18 mouse cellular contexts compared by ENCODE assay signal in genomic region chr10:116930936-116931335, GRCm38 (mm10). TPM values are rescaled to one million over a fixed set of nuclear protein-coding genes. Genes with fewer than 3 reads are reported as not detected.
DNase-seq lines count a peak whose midpoint lies in the region; ATAC-seq and TF ChIP-seq lines count a peak whose summit lies in the region.
"Had no signal": no experiment of that assay in that cellular context is flagged by ENCODE, and none has a peak within 500 bp of the region (broad histone marks: within the 10 kb centered on the region; RNA-seq: fewer than 3 reads in every experiment).

No protein-coding gene starts in this region.

- no peak overlapping the region for H3K4me3 ChIP-seq in small intestine, adult 2 months (ENCODE audit: low read depth, low read length)
- H3K4me3 ChIP-seq: heart, embryonic 13.5 days; hindbrain, embryonic 10.5 days; left cerebral cortex, adult 2 months had no signal

- 32% methylated on average over 6 of the region's 7 CpGs for WGBS in small intestine, adult 2 months

- peak; percentile 48 to 64 for DNase-seq in spleen, postnatal 36 days (ENCODE audit: low spot score in 2 of 2)
- no peak for DNase-seq in spleen, postnatal 10 days (ENCODE audit: low spot score in 2 of 2)
- no peak for DNase-seq in cerebellum, adult 9-10 months
- no peak for DNase-seq in urinary bladder, postnatal 25 days (ENCODE audit: low spot score)
- no peak for DNase-seq in MN1 (ENCODE audit: low spot score)
- DNase-seq in gastrocnemius, postnatal 25 days, result no peak
- DNase-seq: kidney, adult 18-20 months; lung, embryonic 14.5 days; right cerebral cortex, postnatal 25 days had no signal

- no peaks in the 10 kb centered on the region for H3K27me3 ChIP-seq in small intestine, adult 2 months (ENCODE audit: control insufficient read depth, insufficient read depth, low read length)
- H3K27me3 ChIP-seq: heart, embryonic 13.5 days had no signal

- no peak for TF ChIP-seq CTCF in small intestine, adult 2 months (IDR thresholded peaks at IDR 0.05; ENCODE audit: extremely low read depth, insufficient read length, insufficient replicate concordance, low read depth, low read length)

- TF ChIP-seq POLR2A in small intestine, adult 2 months (IDR thresholded peaks at IDR 0.05; ENCODE audit: low read depth, low read length), result no peak

- peak; percentile 5 for ATAC-seq in activated CD4-positive, CD25-positive, alpha-beta regulatory T cell, adult 4 months

- peaks cover 7% of the 10 kb centered on the region for H3K4me1 ChIP-seq in small intestine, adult 2 months (ENCODE audit: control insufficient read depth, insufficient read depth, insufficient read length, low read length)
- H3K4me1 ChIP-seq: hindbrain, embryonic 10.5 days had no signal

- peaks cover 41% of the 10 kb centered on the region for H3K36me3 ChIP-seq in small intestine, adult 2 months (ENCODE audit: control insufficient read depth, insufficient read depth, low read length)

- peak overlapping the region; percentile 25; the same call in 1 of the 2 replicates for H3K27ac ChIP-seq in small intestine, adult 2 months (ENCODE audit: insufficient read depth, low read depth, low read length)
- H3K27ac ChIP-seq: heart, embryonic 13.5 days; hindbrain, embryonic 10.5 days; left cerebral cortex, adult 2 months had no signal

RNA-seq across cellular contexts. Expression of gene Rab3ip, which starts 19.6 kb away (rescaled TPM):
- polyA plus RNA-seq in activated CD4-positive, CD25-positive, alpha-beta regulatory T cell, adult 4 months (2017; shearing (Covaris generic)), result 10 to 100 TPM; 12.1 to 15.4 TPM
- polyA plus RNA-seq in small intestine, adult 2 months (2012; rRNA removed), result 134 and 169 TPM in 2 replicates
- total RNA-seq in gastrocnemius, postnatal 25 days (2021), result 10 to 100 TPM; 20.3 to 22.9 TPM

RNA-seq across cellular contexts. Expression of gene Myrfl, which starts 34.2 kb away (rescaled TPM):
- not detected for polyA plus RNA-seq in activated CD4-positive, CD25-positive, alpha-beta regulatory T cell, adult 4 months (2017; shearing (Covaris generic))
- polyA plus RNA-seq in small intestine, adult 2 months (2012; rRNA removed), result 5.1 and 22.8 TPM in 2 replicates
- under 1 TPM in 1 of 2 experiments, not detected in 1; 0.18 TPM for total RNA-seq in gastrocnemius, postnatal 25 days (2021)
- total RNA-seq: megakaryocyte progenitor cell, adult 5-6 weeks had no signal
- polyA plus RNA-seq: lung, embryonic 14.5 days had no signal

RNA-seq across cellular contexts. Expression of gene Gm10271, which starts 41.5 kb away (rescaled TPM):
- polyA plus RNA-seq in activated CD4-positive, CD25-positive, alpha-beta regulatory T cell, adult 4 months (2017; shearing (Covaris generic)), result not detected
- polyA plus RNA-seq in small intestine, adult 2 months (2012; rRNA removed), result not detected in 2 replicates
- total RNA-seq in gastrocnemius, postnatal 25 days (2021), result not detected
- total RNA-seq: gastrocnemius, postnatal 4 days; left cerebral cortex, adult 2 months; megakaryocyte progenitor cell, adult 5-6 weeks had no signal
- polyA plus RNA-seq: heart, embryonic 13.5 days; hindbrain, embryonic 10.5 days; limb, embryonic 14.5 days; lung, embryonic 14.5 days; stomach, embryonic 16.5 days had no signal

RNA-seq across cellular contexts. Expression of gene Best3, which starts 55.2 kb away (rescaled TPM):
- not detected for polyA plus RNA-seq in activated CD4-positive, CD25-positive, alpha-beta regulatory T cell, adult 4 months (2017; shearing (Covaris generic))
- 0.08 TPM in 1 of 2 replicates, not detected in the other for polyA plus RNA-seq in small intestine, adult 2 months (2012; rRNA removed)
- total RNA-seq in gastrocnemius, postnatal 25 days (2021), result 10 to 100 TPM; 18.2 to 18.6 TPM
- total RNA-seq: megakaryocyte progenitor cell, adult 5-6 weeks had no signal
- polyA plus RNA-seq: hindbrain, embryonic 10.5 days had no signal

Comparison
In these comparisons a context has a peak if more than half of its experiments do, and no peak if none do; other contexts are left out.
1. DNase-seq: peak in spleen, postnatal 36 days (2 of 2); none in spleen, postnatal 10 days (0 of 2), cerebellum, adult 9-10 months (single experiment), urinary bladder, postnatal 25 days (single experiment), MN1 (single experiment) and gastrocnemius, postnatal 25 days (single experiment).